Mouse (Mus musculus) urinary bladder, postnatal 36 days (tissue): ENCODE measurements around the gene Anp32b.
A peak's percentile ranks its signal among the peaks of the same experiment; 100 is the strongest.

Experiments
- DNase-seq, 2 experiments: peaks; one replicate each; pipeline ENCODE4 v3.0.0; 2022; ENCODE audit warnings: low spot score in 2 of 2, mixed read lengths in 1 of 2

Gene Anp32b

DNA sequence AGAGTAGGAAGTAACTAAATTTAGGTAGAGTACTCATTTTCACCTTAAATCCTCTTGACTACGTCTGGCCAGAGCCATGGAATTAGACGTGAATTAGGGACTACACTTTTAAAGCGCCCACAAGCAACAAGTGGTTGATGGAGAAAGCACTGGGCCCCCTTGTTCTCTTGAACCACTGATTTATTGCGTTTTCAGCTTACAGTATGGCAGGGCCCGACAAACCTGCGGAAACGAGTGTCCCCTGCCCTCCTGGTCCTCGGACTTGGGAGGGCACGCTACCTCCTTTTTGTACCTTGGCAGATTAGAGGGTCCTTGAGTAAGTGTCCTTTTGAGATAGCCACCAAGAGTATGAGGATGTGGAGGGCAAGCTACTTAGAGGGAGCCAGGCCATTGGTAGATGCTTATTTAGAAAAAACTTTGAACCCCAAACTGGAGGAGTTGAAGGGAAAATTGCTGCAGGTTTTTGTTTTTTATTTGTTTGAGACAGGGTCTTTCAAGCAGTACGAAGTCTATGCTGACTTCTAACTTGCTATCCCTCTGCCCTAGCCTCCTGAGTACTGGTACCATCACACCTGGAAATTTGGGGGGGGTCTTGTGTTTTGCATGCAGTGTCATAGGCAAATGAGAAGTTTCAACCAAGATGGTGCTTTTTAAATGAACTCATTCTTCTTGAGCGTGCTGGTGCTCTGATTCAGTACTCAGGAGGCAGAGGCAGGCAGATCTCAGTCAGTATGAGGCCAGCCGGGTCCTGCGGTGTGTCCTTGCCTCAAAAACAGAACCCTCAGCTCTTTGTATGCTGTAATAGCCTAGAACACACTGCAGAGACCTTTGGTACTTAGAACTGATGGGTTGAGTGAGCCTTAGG, 2.4 kb downstream of the Anp32b start:
- DNase-seq, result no peak

GRCm38 (mm10) chr4:46454097-46454864, 3.6 kb downstream of the Anp32b start:
- no peak for DNase-seq

- no peak for DNase-seq
These were observed 6.1 kb downstream of the Anp32b start for GRCm38 (mm10) chr4:46456762-46457161.

GRCm38 (mm10) chr4:46457186-46457585, 6.5 kb downstream of the Anp32b start:
- DNase-seq, result no peak

- no peak for DNase-seq
These were observed 7.7 kb downstream of the Anp32b start for GRCm38 (mm10) chr4:46458411-46458810.

- DNase-seq, result no peak
These were observed 12.6 kb downstream of the Anp32b start for GRCm38 (mm10) chr4:46463130-46463830.

DNA sequence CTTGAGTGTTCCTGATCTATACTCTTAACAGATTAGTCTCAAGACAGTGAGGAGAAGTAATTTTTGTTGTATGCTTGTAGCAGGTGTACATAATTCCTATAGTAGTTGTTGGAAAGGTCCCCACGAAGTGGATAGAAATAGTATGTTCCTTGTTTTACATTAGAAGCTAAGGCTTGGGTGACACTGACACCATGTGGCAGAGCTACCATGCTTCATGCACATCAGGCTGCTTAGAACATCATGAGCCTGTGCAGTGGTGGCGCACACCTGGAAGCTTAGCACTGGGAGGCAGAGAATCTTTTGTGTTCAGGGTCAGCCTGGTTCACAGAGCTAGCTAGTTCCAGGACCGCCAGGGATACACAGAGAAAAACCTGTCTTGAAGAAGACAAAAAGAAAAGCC, 15.0 kb downstream of the Anp32b start:
- no peak for DNase-seq

DNA sequence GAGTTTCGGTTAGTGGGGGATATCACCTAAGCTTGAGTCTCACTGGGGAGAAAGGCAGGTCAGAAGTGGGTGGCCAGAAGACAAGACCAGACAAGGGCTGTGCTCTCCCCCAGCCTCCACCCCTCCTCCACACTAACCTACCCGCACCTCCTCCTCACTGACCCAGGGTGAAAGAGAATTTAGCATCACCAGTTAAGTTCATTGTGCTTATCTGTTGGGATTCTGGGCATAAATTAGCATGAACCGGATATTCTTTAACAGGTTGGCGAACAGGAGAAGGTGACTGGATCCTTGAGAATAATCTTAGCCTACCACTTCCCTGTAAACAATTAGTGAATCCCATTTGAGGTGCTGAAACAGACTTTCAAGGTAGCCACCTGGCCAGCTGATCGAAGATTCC, 24.4 kb downstream of the Anp32b start:
- no peak for DNase-seq

GRCm38 (mm10) chr4:46479081-46479480, 28.4 kb downstream of the Anp32b start:
- no peak for DNase-seq

GRCm38 (mm10) chr4:46485696-46486417, 35.2 kb downstream of the Anp32b start:
- peak; percentile 66 to 81 for DNase-seq

DNA sequence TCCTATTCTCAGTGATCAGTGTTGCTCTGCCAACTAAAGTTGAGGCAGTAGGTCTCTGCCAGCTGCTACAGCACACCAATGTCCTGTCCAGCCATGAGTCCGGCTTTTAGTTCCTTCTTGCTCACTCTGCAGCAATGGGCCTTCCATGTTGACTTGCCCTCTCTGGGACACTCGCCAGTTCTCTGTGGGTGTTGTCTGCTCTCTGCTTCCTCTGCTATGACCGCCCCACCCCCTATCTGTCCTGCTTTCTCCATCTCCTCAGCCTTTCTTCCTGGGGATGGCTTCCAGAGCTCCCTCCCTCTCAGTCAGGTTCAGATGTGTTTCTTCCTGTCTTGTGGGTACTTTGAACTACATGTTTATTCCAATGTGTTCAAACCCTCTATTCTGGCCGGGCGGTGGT, 36.6 kb downstream of the Anp32b start:
- peak; percentile 30 to 66 for DNase-seq

GRCm38 (mm10) chr4:46489028-46489925, 38.6 kb downstream of the Anp32b start, which contains the start of gene Nans:
Nans (plus strand) TSS chr4:46489248.
- DNase-seq, result peak; percentile 89 to 95

DNA sequence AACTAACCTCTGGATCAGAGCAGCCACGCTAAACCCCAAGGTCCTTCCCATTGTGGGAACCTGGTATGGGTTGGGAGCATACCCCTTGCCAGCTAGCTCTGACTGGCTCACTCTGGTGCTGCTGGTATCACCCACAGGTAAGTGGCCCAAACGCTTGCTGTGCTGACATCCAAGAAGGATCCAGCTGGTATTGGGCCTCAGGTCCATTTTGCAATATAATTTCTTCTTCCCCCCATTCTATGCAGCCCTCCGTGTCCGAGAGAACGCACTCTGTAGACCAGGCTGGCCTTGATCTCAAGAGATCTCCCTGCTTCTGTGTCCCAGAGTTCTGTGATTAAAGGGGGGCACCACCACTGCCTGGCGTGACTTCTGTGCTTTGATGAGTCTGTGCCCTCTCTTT, 42.4 kb downstream of the Anp32b start:
- no peak for DNase-seq

- no peak for DNase-seq
These were observed 44.8 kb downstream of the Anp32b start for GRCm38 (mm10) chr4:46495543-46495942.

DNA sequence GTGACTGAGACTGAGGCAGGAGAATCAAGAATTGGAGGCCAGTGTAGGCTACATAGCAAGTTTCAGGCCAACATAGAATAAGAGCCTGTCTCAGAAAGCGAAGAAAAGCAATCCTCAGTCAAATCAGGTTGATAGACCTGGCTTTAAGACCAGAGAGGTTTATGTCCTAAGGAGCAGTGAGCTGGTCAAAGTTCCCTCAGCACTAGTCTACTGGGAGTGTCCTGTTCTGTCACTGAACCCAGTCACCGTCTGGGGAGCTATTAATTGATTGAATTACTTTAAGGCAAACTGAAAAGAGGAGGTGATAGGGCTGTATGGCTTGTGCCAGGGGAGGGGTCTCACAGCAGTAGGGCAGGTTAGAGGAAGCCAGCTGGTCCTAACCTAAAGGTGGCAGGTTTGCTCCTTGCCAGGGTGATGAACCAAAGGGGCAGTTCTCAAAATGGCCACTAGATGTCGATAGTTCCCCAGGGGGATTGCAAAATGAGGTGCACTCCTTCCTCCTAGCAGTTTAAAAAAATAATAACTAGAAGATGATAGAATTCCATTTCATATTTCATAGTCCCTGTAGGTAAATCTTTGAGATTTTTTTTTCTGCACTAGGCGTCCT, 46.7 kb downstream of the Anp32b start:
- DNase-seq, result peak; percentile 70 to 74

GRCm38 (mm10) chr4:46498511-46498910, 47.8 kb downstream of the Anp32b start:
- no peak for DNase-seq

DNA sequence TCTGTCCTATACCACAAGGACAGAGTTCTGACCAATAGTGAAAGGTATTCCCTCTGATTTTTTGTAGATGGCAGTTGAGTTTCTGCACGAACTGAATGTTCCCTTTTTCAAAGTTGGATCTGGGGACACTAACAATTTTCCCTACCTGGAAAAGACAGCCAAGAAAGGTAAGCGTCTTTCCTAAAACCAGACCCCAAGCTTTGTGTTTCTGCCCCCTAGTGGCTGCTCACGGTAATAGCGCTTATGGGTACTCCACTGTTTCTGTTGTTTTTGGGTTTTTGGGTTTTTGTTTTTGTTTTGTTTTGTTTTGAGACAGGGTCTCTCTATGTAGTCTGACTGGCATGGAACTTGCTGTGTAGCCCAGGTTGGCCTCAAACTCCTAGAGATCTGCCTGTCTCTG, 48.3 kb downstream of the Anp32b start:
- no peak for DNase-seq

- no peak for DNase-seq
These were observed 52.2 kb downstream of the Anp32b start for GRCm38 (mm10) chr4:46502606-46503502.

GRCm38 (mm10) chr4:46503881-46504280, 53.2 kb downstream of the Anp32b start:
- no peak for DNase-seq
